Mouse (Mus musculus) myocyte (in vitro differentiated cells): Measurements from ENCODE around the gene Ccdc175.

Experiments used
- CEBPB ChIP-seq: IDR thresholded peaks from 2 replicates; pipeline ENCODE4 v1.6.1; 2011; ENCODE audit warnings: mild to moderate bottlenecking, moderate library complexity; ENCODE audit not compliant: poor library complexity, insufficient read depth, severe bottlenecking
- MAX ChIP-seq: IDR thresholded peaks from one replicate; pipeline ENCODE4 v1.6.1; 2011; ENCODE audit warnings: low read depth, mild to moderate bottlenecking, control low read depth
- MYOG ChIP-seq, 3 experiments: IDR thresholded peaks; one replicate each; pipeline ENCODE4 v1.6.1; 2011; ENCODE audit warnings: control low read depth in 2 of 3, low read depth in 2 of 3, mild to moderate bottlenecking in 2 of 3; ENCODE audit not compliant: insufficient read length in 2 of 3, control insufficient read depth in 1 of 3, insufficient read depth in 1 of 3
- POLR2A ChIP-seq: IDR thresholded peaks from one replicate; pipeline ENCODE4 v1.6.1; 2011; ENCODE audit warnings: low read depth, mild to moderate bottlenecking, control low read depth, moderate library complexity; ENCODE audit not compliant: insufficient read length
- TCF12 ChIP-seq: IDR thresholded peaks from one replicate; pipeline ENCODE4 v1.6.1; 2011; ENCODE audit warnings: mild to moderate bottlenecking, control low read depth; ENCODE audit not compliant: poor library complexity, insufficient read depth, severe bottlenecking
- USF1 ChIP-seq: IDR thresholded peaks from one replicate; pipeline ENCODE4 v1.6.1; 2011; ENCODE audit warnings: low read depth, mild to moderate bottlenecking, control low read depth, moderate library complexity

DNA sequence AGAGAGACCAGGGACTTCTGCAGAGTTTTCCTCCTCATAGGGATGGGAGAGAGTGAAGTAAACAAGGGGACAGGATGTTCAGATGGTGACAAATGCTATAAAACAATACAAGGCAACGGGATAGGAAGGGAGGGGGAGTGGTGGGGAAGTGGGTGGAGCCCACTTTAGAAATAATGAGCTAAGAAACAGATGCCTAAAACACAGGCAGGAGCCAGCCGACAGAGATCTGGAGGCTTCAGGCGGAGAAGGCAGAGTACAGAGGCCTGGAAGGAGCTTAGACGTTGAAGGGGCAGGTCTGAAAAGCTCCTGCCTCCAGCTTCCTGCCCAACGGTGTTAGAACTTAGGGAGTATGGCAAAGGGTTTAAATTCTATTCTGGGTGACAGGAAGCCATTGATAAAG lies 28.7 kb upstream of the Ccdc175 start:
- TF ChIP-seq TCF12: no peak
- no peak for TF ChIP-seq USF1
- TF ChIP-seq POLR2A: no peak
- TF ChIP-seq MYOG (IDR thresholded peaks at IDR 0.05; ENCODE audit: control insufficient read depth in 1 of 3, insufficient read depth in 1 of 3, insufficient read length in 2 of 3, low read depth in 2 of 3): no peak
- no peak for TF ChIP-seq MAX
- TF ChIP-seq CEBPB: no peak
